Mouse (Mus musculus) G1E (cell line): ENCODE results near the gene Irf2bp1. TPM values are rescaled to one million over a fixed set of nuclear protein-coding genes. Genes with fewer than 3 reads are reported as not detected.
A peak's percentile ranks its signal among the peaks of the same experiment; 100 is the strongest.

Experiments used
- ATAC-seq: 2 replicates; pipeline ENCODE4 v1.8.0; 2016; ENCODE audit warnings: mild to moderate bottlenecking; ENCODE audit not compliant: insufficient number of reproducible peaks, poor library complexity, low FRiP score, severe bottlenecking; ENCODE audit errors: extremely low read depth
- DNase-seq: peaks from one replicate; pipeline ENCODE4 v3.0.0; 2012; ENCODE audit warnings: low spot score
- H3K27me3 ChIP-seq: 2 replicates; pipeline ENCODE4 v1.6.1; 2012; ENCODE audit warnings: mild to moderate bottlenecking, low read length, inconsistent platforms; ENCODE audit not compliant: insufficient read depth
- H3K36me3 ChIP-seq: replicated peaks from 2 replicates; pipeline ENCODE3; 2012; ENCODE audit warnings: mild to moderate bottlenecking, inconsistent platforms
- H3K4me1 ChIP-seq: 2 replicates; pipeline ENCODE4 v1.6.1; 2012; ENCODE audit warnings: low read depth, low read length, inconsistent platforms, mixed read lengths; ENCODE audit not compliant: insufficient read depth
- H3K4me3 ChIP-seq: 2 replicates; pipeline ENCODE4 v1.5.1; 2012; ENCODE audit warnings: low read depth, mild to moderate bottlenecking, inconsistent platforms, low read length, moderate library complexity, mixed read lengths
- H3K9me3 ChIP-seq: replicated peaks from 2 replicates; pipeline ENCODE4 v1.6.1; 2012; ENCODE audit warnings: inconsistent platforms
- CTCF ChIP-seq: IDR thresholded peaks from 2 replicates; pipeline ENCODE4 v1.5.1; 2012; ENCODE audit warnings: low read depth, low read length, inconsistent platforms, mixed read lengths
- GATA1 ChIP-seq: IDR thresholded peaks from 2 replicates; pipeline ENCODE4 v1.6.1; 2012; ENCODE audit warnings: borderline replicate concordance, low read length, inconsistent platforms, mixed read lengths
- GATA2 ChIP-seq: IDR thresholded peaks from 2 replicates; pipeline ENCODE4 v1.6.1; 2012; ENCODE audit warnings: low read depth, low read length, inconsistent platforms, borderline replicate concordance
- POLR2AphosphoS5 ChIP-seq: IDR thresholded peaks from 2 replicates; pipeline ENCODE4 v1.6.1; 2012; ENCODE audit warnings: low read depth, low read length, inconsistent platforms; ENCODE audit not compliant: insufficient replicate concordance
- TAL1 ChIP-seq: conservative IDR thresholded peaks from 2 replicates; pipeline ENCODE4 v1.6.1; 2012; ENCODE audit warnings: low read depth, low read length, inconsistent platforms, mixed read lengths
- polyA plus RNA-seq: library from polyadenylated mRNA; stranded (reverse); fragments of >175 nt; gene quantifications from 2 replicates; pipeline ENCODE4 v1.2.3, GENCODE M21; 2012
- total RNA-seq, 2 experiments: library from RNA; stranded (forward) in 1 of 2; stranded (reverse) in 1 of 2; fragments of 200-1000 nt in 1 of 2; fragments of >200 nt in 1 of 2; fragmentation: Nextera tagmentation in 1 of 2; gene quantifications; 2 replicates each; pipeline ENCODE4 v1.2.3; 2014 to 2017

The Irf2bp1 gene
- total and polyA plus RNA-seq, 3 experiments = 13.4 to 105 (median 34.9) TPM

DNA sequence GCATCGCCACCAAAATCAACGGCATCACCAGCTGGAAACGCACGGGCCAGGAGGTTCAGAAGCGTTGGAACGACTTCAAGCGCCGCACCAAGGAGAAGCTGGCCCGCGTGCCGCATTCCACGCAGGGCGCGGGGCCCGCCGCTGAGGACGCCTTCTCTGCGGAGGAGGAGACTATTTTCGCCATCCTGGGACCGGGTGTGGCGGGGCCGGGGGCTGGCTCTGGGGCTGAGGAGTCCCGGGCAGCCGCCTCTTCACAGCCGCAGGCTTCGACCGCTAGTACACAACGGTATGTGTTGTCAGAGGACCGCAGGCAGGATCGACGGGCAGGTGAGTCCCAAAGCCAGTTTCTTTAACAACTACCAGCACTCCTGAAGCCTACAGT is 11.6 kb upstream of the Irf2bp1 start:
- H3K4me3 ChIP-seq = peak overlapping the region; percentile 72; the same call in 1 of the 2 replicates
- H3K27me3 ChIP-seq = peaks cover 18% of the 10 kb centered on the region; the same call in 1 of the 2 replicates
- peaks cover 7% of the 10 kb centered on the region for H3K9me3 ChIP-seq
- DNase-seq (no peak), ATAC-seq (no peak)
- H3K4me1 ChIP-seq = peaks cover 27% of the 10 kb centered on the region
- H3K36me3 ChIP-seq = peaks cover 29% of the 10 kb centered on the region
- TF ChIP-seq GATA2 = no peak
- TF ChIP-seq TAL1 = no peak
- no peak for TF ChIP-seq CTCF
- TF ChIP-seq POLR2AphosphoS5 = no peak
- no peak for TF ChIP-seq GATA1

DNA sequence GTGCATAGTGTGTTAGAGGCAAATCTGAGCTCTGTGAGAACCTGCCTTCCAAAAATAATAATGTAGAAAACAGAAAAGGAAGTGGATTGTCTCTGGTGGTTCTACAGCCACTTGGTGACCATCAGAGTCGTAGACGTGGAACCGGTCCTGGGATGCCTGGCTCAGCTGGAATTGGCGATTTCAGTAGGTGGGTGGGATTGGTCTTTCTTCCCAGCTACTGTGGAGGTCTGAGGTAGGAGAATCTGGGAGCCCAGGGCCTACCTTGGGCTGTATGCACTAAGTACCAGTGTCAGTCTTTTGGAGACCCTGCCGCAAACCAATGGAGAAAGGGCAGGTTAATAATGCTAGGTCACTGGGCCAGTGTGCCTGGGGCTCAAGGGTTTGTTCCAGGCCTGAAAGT is 10.8 kb upstream of the Irf2bp1 start:
- no peak overlapping the region for H3K4me3 ChIP-seq
- TF ChIP-seq POLR2AphosphoS5 (no peak), GATA1 (no peak), TAL1 (no peak), GATA2 (no peak), CTCF (no peak)
- peaks cover 35% of the 10 kb centered on the region for H3K36me3 ChIP-seq

DNA sequence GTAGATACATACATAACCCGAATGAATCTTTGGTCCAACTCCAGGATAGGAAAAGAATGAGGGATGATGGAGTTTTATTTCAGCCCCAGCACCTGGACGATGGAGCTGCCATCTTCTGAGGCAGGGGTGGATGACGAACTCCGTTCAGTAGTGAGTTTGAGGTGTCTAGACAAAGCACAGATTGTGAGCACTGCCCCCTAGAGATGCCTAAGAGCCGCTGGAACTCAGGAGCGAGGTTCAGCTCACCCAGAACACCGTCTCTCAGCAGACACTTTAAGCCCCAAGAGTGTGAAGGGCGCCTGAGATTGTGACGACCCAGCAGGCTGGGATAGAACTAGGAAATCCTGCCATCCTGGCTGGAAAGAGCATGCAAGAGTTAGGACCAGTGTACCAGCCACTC is 5.0 kb upstream of the Irf2bp1 start:
- Histone ChIP-seq H3K4me1 (peaks cover 35% of the 10 kb centered on the region), H3K9me3 (no peaks in the 10 kb centered on the region), H3K4me3 (no peak overlapping the region), H3K36me3 (peaks cover 38% of the 10 kb centered on the region), H3K27me3 (no peaks in the 10 kb centered on the region)
- ATAC-seq = no peak
- TF ChIP-seq CTCF = no peak
- TF ChIP-seq TAL1 = no peak
- DNase-seq = no peak

More for the DNA sequence above, 10.8 kb upstream of the Irf2bp1 start:
- H3K27me3 ChIP-seq = 0 out of 2 replicates have a peak, but pooled peaks cover 11% of the 10 kb centered on the region
- ATAC-seq (no peak), DNase-seq (no peak)
- peaks cover 7% of the 10 kb centered on the region for H3K9me3 ChIP-seq
- H3K4me1 ChIP-seq = peaks cover 26% of the 10 kb centered on the region

DNA sequence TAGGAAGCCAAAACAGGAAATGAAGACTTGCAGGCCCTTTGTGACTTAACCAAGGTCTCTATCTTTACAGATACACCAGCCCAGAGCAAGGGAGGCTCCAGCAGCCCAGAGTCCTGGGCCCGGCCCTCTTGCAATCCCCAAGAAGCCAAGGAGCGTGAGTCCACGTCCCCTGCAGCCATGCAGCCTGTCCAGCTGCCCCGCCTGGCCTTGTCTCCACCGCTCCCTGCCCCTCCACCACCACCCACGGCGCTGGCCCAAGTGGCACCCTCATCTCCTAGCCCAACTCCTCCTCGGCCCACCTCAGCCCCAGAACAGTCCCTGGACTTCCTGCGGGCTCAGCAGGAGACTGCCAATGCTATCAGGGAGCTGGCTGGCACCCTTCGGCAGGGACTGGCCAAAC is 3.4 kb upstream of the Irf2bp1 start:
- no peak for ATAC-seq
- H3K36me3 ChIP-seq = peaks cover 42% of the 10 kb centered on the region
- no peak overlapping the region for H3K4me3 ChIP-seq
- H3K27me3 ChIP-seq = no peaks in the 10 kb centered on the region
- TF ChIP-seq GATA1 = no peak
- no peak for TF ChIP-seq TAL1
- no peak for TF ChIP-seq POLR2AphosphoS5
- TF ChIP-seq GATA2 = no peak
- TF ChIP-seq CTCF = no peak
- DNase-seq = no peak
- no peaks in the 10 kb centered on the region for H3K9me3 ChIP-seq
- H3K4me1 ChIP-seq = peaks cover 44% of the 10 kb centered on the region

DNA sequence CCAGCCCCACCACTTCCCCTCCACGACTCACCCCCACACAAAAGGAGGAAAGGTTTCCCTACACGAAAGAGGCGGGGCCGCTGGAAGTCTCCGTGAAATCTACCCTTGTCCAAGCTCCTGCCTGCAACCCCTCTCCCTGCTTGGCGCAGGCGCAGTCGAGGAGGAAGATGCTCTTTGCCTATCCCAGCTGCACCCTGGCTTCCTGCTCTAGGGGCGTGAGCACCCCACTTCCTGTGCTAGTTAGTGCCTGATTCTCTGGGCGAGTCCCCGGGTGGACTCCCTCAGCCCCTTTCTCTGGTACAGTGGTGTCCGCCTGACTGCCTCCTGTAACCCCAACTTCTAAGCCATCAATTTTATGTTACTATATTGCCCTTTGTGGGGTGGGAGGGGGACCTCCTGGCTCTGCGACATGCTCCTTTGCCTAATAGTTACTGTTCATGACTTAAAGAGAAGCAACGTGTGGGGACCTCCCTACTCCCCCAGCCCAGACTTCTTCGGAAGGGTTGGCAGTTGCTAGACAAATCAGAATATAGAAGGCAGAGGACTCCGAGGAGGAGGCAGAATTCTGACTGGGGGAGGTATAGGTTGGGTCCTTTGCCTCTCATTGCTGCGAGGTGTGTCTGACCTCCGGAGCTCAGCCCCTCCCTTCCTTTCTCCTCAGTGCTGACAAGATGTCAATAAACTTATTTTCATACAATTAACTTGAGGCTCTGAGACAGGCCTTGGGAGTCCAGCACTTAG is 2.6 kb upstream of the Irf2bp1 start:
- ATAC-seq = no peak
- Histone ChIP-seq H3K4me1 (peaks cover 52% of the 10 kb centered on the region), H3K27me3 (no peaks in the 10 kb centered on the region), H3K9me3 (no peaks in the 10 kb centered on the region), H3K4me3 (no peak overlapping the region), H3K36me3 (peaks cover 44% of the 10 kb centered on the region)
- DNase-seq = no peak
- TF ChIP-seq TAL1 = no peak
- TF ChIP-seq GATA1 = no peak
- TF ChIP-seq CTCF = no peak
- no peak for TF ChIP-seq POLR2AphosphoS5
- no peak for TF ChIP-seq GATA2

DNA sequence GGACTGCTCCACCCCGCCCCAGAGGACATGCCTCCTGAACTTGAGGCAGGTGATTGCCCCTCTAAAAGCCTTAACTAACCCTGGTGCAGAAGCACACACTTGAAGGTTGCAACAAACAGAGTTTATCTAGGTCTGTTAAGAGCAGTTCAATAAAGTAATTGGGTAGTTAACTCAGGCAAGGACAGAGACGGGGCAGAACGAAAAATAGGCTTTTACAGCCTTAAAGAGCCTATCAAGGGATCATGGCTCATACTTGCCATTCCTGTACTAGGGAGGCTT is 2.1 kb upstream of the Irf2bp1 start:
- peaks cover 46% of the 10 kb centered on the region for H3K36me3 ChIP-seq
- H3K9me3 ChIP-seq = no peaks in the 10 kb centered on the region
- TF ChIP-seq GATA1 (no peak), POLR2AphosphoS5 (no peak), GATA2 (no peak), CTCF (no peak), TAL1 (no peak)
- peaks cover 56% of the 10 kb centered on the region for H3K4me1 ChIP-seq
- no peaks in the 10 kb centered on the region for H3K27me3 ChIP-seq
- no peak overlapping the region for H3K4me3 ChIP-seq
- DNase-seq (no peak), ATAC-seq (no peak)

DNA sequence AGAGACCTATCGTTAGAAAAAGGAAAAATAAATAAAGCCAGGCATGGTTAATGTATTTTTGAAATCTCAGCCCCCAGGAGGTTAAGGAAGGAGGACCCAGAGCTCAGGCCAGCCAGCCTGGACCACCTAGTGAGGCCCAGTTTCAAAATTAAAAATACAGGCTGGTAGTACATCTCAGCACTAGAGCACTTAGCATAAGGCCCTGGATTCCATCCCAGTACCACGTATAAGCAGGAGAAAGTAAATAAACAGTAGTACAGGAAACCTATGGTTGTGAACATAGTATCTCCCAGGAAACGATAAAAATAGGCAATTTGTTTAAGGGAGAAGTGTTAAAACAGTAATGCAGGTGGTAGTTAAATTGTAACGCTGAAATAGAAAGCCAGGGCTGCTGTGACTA is 1.7 kb upstream of the Irf2bp1 start:
- H3K27me3 ChIP-seq = no peaks in the 10 kb centered on the region
- ATAC-seq (no peak), DNase-seq (no peak)
- H3K9me3 ChIP-seq = no peaks in the 10 kb centered on the region
- peaks cover 60% of the 10 kb centered on the region for H3K4me1 ChIP-seq
- TF ChIP-seq TAL1 = no peak
- TF ChIP-seq POLR2AphosphoS5 = no peak
- TF ChIP-seq GATA2 = no peak
- no peak for TF ChIP-seq CTCF
- no peak for TF ChIP-seq GATA1
- H3K4me3 ChIP-seq = peak overlapping the region; percentile 67; the same call in 1 of the 2 replicates
- peaks cover 50% of the 10 kb centered on the region for H3K36me3 ChIP-seq
